Mouse (Mus musculus): ENCODE measurements at regions not wholly inside any gene's neighbourhood (a gene's known extent, or its start where the extent isn't known, plus 50 kb on each side); places are given as distances from the start of the nearest gene placed in this dataset.

GRCm38 (mm10) chr19:15047896-15048295 is 450.0 kb upstream of the Tle4 start:
- TF ChIP-seq NANOG (IDR thresholded peaks at IDR 0.05; ENCODE audit: borderline replicate concordance, low read length): no peak
- no peak for TF ChIP-seq POU5F1 (IDR thresholded peaks at IDR 0.05; ENCODE audit: borderline replicate concordance, low read length)
- no peak for TF ChIP-seq CTCF (conservative IDR thresholded peaks at IDR 0.05; ENCODE audit: low read length)
- no peaks in the 10 kb centered on the region for H3K9me3 ChIP-seq (ENCODE audit: low read length)
- H3K4me3 ChIP-seq (replicated peaks; ENCODE audit: low read length): no peak overlapping the region
- H3K4me1 ChIP-seq (replicated peaks; ENCODE audit: low read depth, low read length): no peaks in the 10 kb centered on the region
- no peaks in the 10 kb centered on the region for H3K27me3 ChIP-seq (ENCODE audit: insufficient read depth, low read length)
- H3K36me3 ChIP-seq (ENCODE audit: insufficient read depth, low read length): no peaks in the 10 kb centered on the region

GRCm38 (mm10) chr19:15047306-15047868 is 449.5 kb upstream of the Tle4 start:
- TF ChIP-seq NANOG (IDR thresholded peaks at IDR 0.05; ENCODE audit: borderline replicate concordance, low read length): no peak
- TF ChIP-seq CTCF (conservative IDR thresholded peaks at IDR 0.05; ENCODE audit: low read length): no peak
- TF ChIP-seq POU5F1 (IDR thresholded peaks at IDR 0.05; ENCODE audit: borderline replicate concordance, low read length): no peak
- no peaks in the 10 kb centered on the region for H3K4me1 ChIP-seq (replicated peaks; ENCODE audit: low read depth, low read length)
- H3K27me3 ChIP-seq (ENCODE audit: insufficient read depth, low read length): no peaks in the 10 kb centered on the region
- H3K4me3 ChIP-seq (replicated peaks; ENCODE audit: low read length): no peak overlapping the region
- H3K9me3 ChIP-seq (ENCODE audit: low read length): no peaks in the 10 kb centered on the region
- H3K36me3 ChIP-seq (ENCODE audit: insufficient read depth, low read length): no peaks in the 10 kb centered on the region

- TF ChIP-seq POU5F1 (IDR thresholded peaks at IDR 0.05; ENCODE audit: borderline replicate concordance, low read length) (no peak), CTCF (conservative IDR thresholded peaks at IDR 0.05; ENCODE audit: low read length) (peak; percentile 98), NANOG (IDR thresholded peaks at IDR 0.05; ENCODE audit: borderline replicate concordance, low read length) (no peak)
- Histone ChIP-seq H3K36me3 (ENCODE audit: insufficient read depth, low read length) (no peaks in the 10 kb centered on the region), H3K27me3 (ENCODE audit: insufficient read depth, low read length) (no peaks in the 10 kb centered on the region), H3K4me1 (replicated peaks; ENCODE audit: low read depth, low read length) (peaks cover 11% of the 10 kb centered on the region), H3K4me3 (replicated peaks; ENCODE audit: low read length) (no peak overlapping the region), H3K9me3 (ENCODE audit: low read length) (peaks cover 8% of the 10 kb centered on the region)
Observed at GRCm38 (mm10) chr19:15035554-15035953, 437.7 kb upstream of the Tle4 start.

- Histone ChIP-seq H3K9me3 (ENCODE audit: low read length) (peaks cover 8% of the 10 kb centered on the region), H3K4me1 (replicated peaks; ENCODE audit: low read depth, low read length) (peaks cover 11% of the 10 kb centered on the region), H3K4me3 (replicated peaks; ENCODE audit: low read length) (no peak overlapping the region), H3K27me3 (ENCODE audit: insufficient read depth, low read length) (no peaks in the 10 kb centered on the region), H3K36me3 (ENCODE audit: insufficient read depth, low read length) (no peaks in the 10 kb centered on the region)
- TF ChIP-seq POU5F1 (IDR thresholded peaks at IDR 0.05; ENCODE audit: borderline replicate concordance, low read length) (no peak), NANOG (IDR thresholded peaks at IDR 0.05; ENCODE audit: borderline replicate concordance, low read length) (no peak), CTCF (conservative IDR thresholded peaks at IDR 0.05; ENCODE audit: low read length) (no peak)
Observed at GRCm38 (mm10) chr19:15033921-15034320, 436.1 kb upstream of the Tle4 start.

GRCm38 (mm10) chr19:15033396-15033795 is 435.5 kb upstream of the Tle4 start:
- TF ChIP-seq CTCF (conservative IDR thresholded peaks at IDR 0.05; ENCODE audit: low read length): no peak
- no peak for TF ChIP-seq POU5F1 (IDR thresholded peaks at IDR 0.05; ENCODE audit: borderline replicate concordance, low read length)
- TF ChIP-seq NANOG (IDR thresholded peaks at IDR 0.05; ENCODE audit: borderline replicate concordance, low read length): no peak
- no peaks in the 10 kb centered on the region for H3K27me3 ChIP-seq (ENCODE audit: insufficient read depth, low read length)
- H3K9me3 ChIP-seq (ENCODE audit: low read length): peaks cover 8% of the 10 kb centered on the region
- H3K4me3 ChIP-seq (replicated peaks; ENCODE audit: low read length): no peak overlapping the region
- H3K36me3 ChIP-seq (ENCODE audit: insufficient read depth, low read length): no peaks in the 10 kb centered on the region
- H3K4me1 ChIP-seq (replicated peaks; ENCODE audit: low read depth, low read length): peaks cover 11% of the 10 kb centered on the region

GRCm38 (mm10) chr19:15032297-15032947 is 434.6 kb upstream of the Tle4 start:
- no peaks in the 10 kb centered on the region for H3K27me3 ChIP-seq (ENCODE audit: insufficient read depth, low read length)
- no peaks in the 10 kb centered on the region for H3K36me3 ChIP-seq (ENCODE audit: insufficient read depth, low read length)
- peaks cover 8% of the 10 kb centered on the region for H3K9me3 ChIP-seq (ENCODE audit: low read length)
- TF ChIP-seq NANOG (IDR thresholded peaks at IDR 0.05; ENCODE audit: borderline replicate concordance, low read length) (no peak), POU5F1 (IDR thresholded peaks at IDR 0.05; ENCODE audit: borderline replicate concordance, low read length) (no peak), CTCF (conservative IDR thresholded peaks at IDR 0.05; ENCODE audit: low read length) (no peak)
- peaks cover 11% of the 10 kb centered on the region for H3K4me1 ChIP-seq (replicated peaks; ENCODE audit: low read depth, low read length)
- no peak overlapping the region for H3K4me3 ChIP-seq (replicated peaks; ENCODE audit: low read length)

- TF ChIP-seq NANOG (IDR thresholded peaks at IDR 0.05; ENCODE audit: borderline replicate concordance, low read length) (no peak), POU5F1 (IDR thresholded peaks at IDR 0.05; ENCODE audit: borderline replicate concordance, low read length) (no peak), CTCF (conservative IDR thresholded peaks at IDR 0.05; ENCODE audit: low read length) (no peak)
- peaks cover 11% of the 10 kb centered on the region for H3K4me1 ChIP-seq (replicated peaks; ENCODE audit: low read depth, low read length)
Observed at GRCm38 (mm10) chr19:15031483-15031882, 433.6 kb upstream of the Tle4 start.

GRCm38 (mm10) chr19:15003596-15003995 is 405.7 kb upstream of the Tle4 start:
- Histone ChIP-seq H3K36me3 (ENCODE audit: insufficient read depth, low read length) (no peaks in the 10 kb centered on the region), H3K27me3 (ENCODE audit: insufficient read depth, low read length) (no peaks in the 10 kb centered on the region)
- no peak for TF ChIP-seq CTCF (conservative IDR thresholded peaks at IDR 0.05; ENCODE audit: low read length)
- TF ChIP-seq NANOG (IDR thresholded peaks at IDR 0.05; ENCODE audit: borderline replicate concordance, low read length): no peak
- no peak for TF ChIP-seq POU5F1 (IDR thresholded peaks at IDR 0.05; ENCODE audit: borderline replicate concordance, low read length)

More at GRCm38 (mm10) chr19:15031483-15031882, 433.6 kb upstream of the Tle4 start:
- H3K36me3 ChIP-seq (ENCODE audit: insufficient read depth, low read length): no peaks in the 10 kb centered on the region
- H3K4me3 ChIP-seq (replicated peaks; ENCODE audit: low read length): no peak overlapping the region
- H3K9me3 ChIP-seq (ENCODE audit: low read length): peaks cover 8% of the 10 kb centered on the region
- no peaks in the 10 kb centered on the region for H3K27me3 ChIP-seq (ENCODE audit: insufficient read depth, low read length)

More at GRCm38 (mm10) chr19:15003596-15003995, 405.7 kb upstream of the Tle4 start:
- no peaks in the 10 kb centered on the region for H3K4me1 ChIP-seq (replicated peaks; ENCODE audit: low read depth, low read length)
- no peak overlapping the region for H3K4me3 ChIP-seq (replicated peaks; ENCODE audit: low read length)
- no peaks in the 10 kb centered on the region for H3K9me3 ChIP-seq (ENCODE audit: low read length)
